Comparison of ENCODE assay signal across 22 mouse cellular contexts in genomic region chrX:145510675-145511074, GRCm38 (mm10). TPM values are rescaled to one million over a fixed set of nuclear protein-coding genes. Genes with fewer than 3 reads are reported as not detected.
DNase-seq lines count a peak whose midpoint lies in the region; ATAC-seq and TF ChIP-seq lines count a peak whose summit lies in the region.
"Had no signal": no experiment of that assay in that cellular context is flagged by ENCODE, and none has a peak within 500 bp of the region (broad histone marks: within the 10 kb centered on the region; RNA-seq: fewer than 3 reads in every experiment).

No protein-coding gene starts in this region.

- no peaks in the 10 kb centered on the region for H3K9me3 ChIP-seq in kidney, postnatal 0 days (replicated peaks; ENCODE audit: low read length)
- H3K9me3 ChIP-seq in limb, embryonic 12.5 days = no peaks in the 10 kb centered on the region
- H3K9me3 ChIP-seq: embryonic facial prominence, embryonic 15.5 days; forebrain, embryonic 10.5 days; heart, embryonic 13.5 days had no signal

- no peak overlapping the region for H3K4me2 ChIP-seq in kidney, postnatal 0 days (ENCODE audit: low read length)
- H3K4me2 ChIP-seq in limb, embryonic 12.5 days = 0 out of 2 replicates have a peak overlapping the region, but pooled peaks have one; percentile 8
- H3K4me2 ChIP-seq: embryonic facial prominence, embryonic 15.5 days; heart, embryonic 13.5 days had no signal

- no peaks in the 10 kb centered on the region; the same call in 1 of the 2 replicates for H3K4me1 ChIP-seq in kidney, adult 2 months (ENCODE audit: control insufficient read depth, insufficient read depth, low read length)
- H3K4me1 ChIP-seq in kidney, postnatal 0 days (replicated peaks; ENCODE audit: insufficient read depth, low read length) = no peaks in the 10 kb centered on the region
- H3K4me1 ChIP-seq in limb, embryonic 12.5 days (replicated peaks) = peaks cover 7% of the 10 kb centered on the region; the same call in 1 of the 2 replicates
- H3K4me1 ChIP-seq: embryonic facial prominence, embryonic 15.5 days; heart, embryonic 13.5 days had no signal

- no peak overlapping the region for H3K4me3 ChIP-seq in kidney, adult 2 months (ENCODE audit: insufficient read depth, low read depth, low read length)
- no peak overlapping the region for H3K4me3 ChIP-seq in kidney, postnatal 0 days (replicated peaks; ENCODE audit: low read depth, low read length)
- H3K4me3 ChIP-seq in limb, embryonic 12.5 days (replicated peaks) = no peak overlapping the region
- H3K4me3 ChIP-seq: embryonic facial prominence, embryonic 15.5 days; erythroblast, embryonic 14.5 days; forebrain, embryonic 10.5 days; heart, embryonic 13.5 days had no signal

- peak; percentile 49 for DNase-seq in kidney, adult 2 months
- DNase-seq in kidney, postnatal 4 days = no peak
- DNase-seq in Patski (ENCODE audit: low read depth, low spot score) = peak; percentile 51
- no peak for DNase-seq in kidney, postnatal 0 days (ENCODE audit: low spot score)
- no peak for DNase-seq in urinary bladder, adult 2 months (ENCODE audit: low spot score)
- no peak for DNase-seq in testis, postnatal 10 days (ENCODE audit: low spot score)
- no peak for DNase-seq in layer of hippocampus, adult 8-10 months (ENCODE audit: low spot score in 2 of 2)
- DNase-seq: adrenal gland, postnatal 25 days; cerebellum, adult 2 months; cerebellum, postnatal 10 days; embryo, embryonic 11 days; gastrocnemius, postnatal 36 days; heart, adult 11 months; heart, postnatal 36 days had no signal

- CTCF ChIA-PET in Patski (lab: Charles Lee) = no interaction called here

- 0 out of 2 replicates have a peak overlapping the region, but pooled peaks have one; percentile 38 for H3K27ac ChIP-seq in kidney, adult 2 months (ENCODE audit: insufficient read depth, low read depth, low read length)
- 0 out of 2 replicates have a peak overlapping the region, but pooled peaks have one; percentile 25 for H3K27ac ChIP-seq in kidney, postnatal 0 days
- peak overlapping the region; percentile 88 for H3K27ac ChIP-seq in limb, embryonic 12.5 days
- H3K27ac ChIP-seq: embryonic facial prominence, embryonic 15.5 days; forebrain, embryonic 10.5 days; heart, embryonic 13.5 days had no signal

- POLR2A ChIA-PET in Patski (lab: Charles Lee) = no interaction called here

- in situ Hi-C loops in Patski (cut with MboI; ENCODE audit: low pct_unique_long_range_greater_than_20kb) = loop anchor here (5.0 kb wide), 1 partner anchor 47 kb away; no protein-coding TSS in a partner anchor

- no peaks in the 10 kb centered on the region for H3K27me3 ChIP-seq in kidney, adult 2 months (replicated peaks; ENCODE audit: control insufficient read depth, insufficient read depth, low read length)
- H3K27me3 ChIP-seq in Patski = peaks cover 7% of the 10 kb centered on the region
- no peaks in the 10 kb centered on the region for H3K27me3 ChIP-seq in kidney, postnatal 0 days (ENCODE audit: insufficient read depth, low read length)
- H3K27me3 ChIP-seq in limb, embryonic 12.5 days = no peaks in the 10 kb centered on the region
- H3K27me3 ChIP-seq: embryonic facial prominence, embryonic 15.5 days; heart, embryonic 13.5 days had no signal

- no peak for TF ChIP-seq CTCF in kidney, adult 2 months (conservative IDR thresholded peaks at IDR 0.05; ENCODE audit: insufficient read depth, insufficient read length, low read depth, low read length)
- TF ChIP-seq CTCF in Patski (IDR thresholded peaks at IDR 0.05) = no peak
- TF ChIP-seq CTCF in kidney, postnatal 0 days (IDR thresholded peaks at IDR 0.05; ENCODE audit: low read depth) = no peak

- no peak for TF ChIP-seq POLR2A in kidney, adult 2 months (IDR thresholded peaks at IDR 0.05; ENCODE audit: low read depth, low read length)

- no peaks in the 10 kb centered on the region for H3K36me3 ChIP-seq in kidney, adult 2 months (ENCODE audit: control insufficient read depth, insufficient read depth, low read length)
- no peaks in the 10 kb centered on the region for H3K36me3 ChIP-seq in kidney, postnatal 0 days (ENCODE audit: insufficient read depth, low read length)
- no peaks in the 10 kb centered on the region for H3K36me3 ChIP-seq in limb, embryonic 12.5 days
- H3K36me3 ChIP-seq: embryonic facial prominence, embryonic 15.5 days; forebrain, embryonic 10.5 days; heart, embryonic 13.5 days had no signal

- 29% methylated on average over 3 of the region's 3 CpGs for WGBS in kidney, adult 2 months
- 36% methylated on average over 3 of the region's 3 CpGs for WGBS in kidney, postnatal 0 days
- 32% methylated on average over 3 of the region's 3 CpGs for WGBS in limb, embryonic 12.5 days

- peak; percentile 55 for ATAC-seq in Patski
- ATAC-seq in kidney, postnatal 0 days (replicated peaks; ENCODE audit: low FRiP score, low read depth) = no peak
- no peak for ATAC-seq in limb, embryonic 12.5 days (ENCODE audit: insufficient number of reproducible peaks, insufficient read depth, low FRiP score, low TSS enrichment, low read depth)
- ATAC-seq: activated CD4-positive, CD25-positive, alpha-beta regulatory T cell, adult 4 months; forebrain, embryonic 14.5 days had no signal

- H3K9ac ChIP-seq in kidney, postnatal 0 days (ENCODE audit: low read depth, low read length) = no peak overlapping the region
- no peak overlapping the region for H3K9ac ChIP-seq in limb, embryonic 12.5 days (replicated peaks)
- H3K9ac ChIP-seq: embryonic facial prominence, embryonic 15.5 days; heart, embryonic 13.5 days had no signal

RNA-seq across cellular contexts. Expression of gene Amot, which starts 5.7 kb away (rescaled TPM):
- polyA plus RNA-seq in kidney, adult 2 months (2012; rRNA removed) = 23.4 and 24.6 TPM in 2 replicates
- 114 TPM for polyA plus RNA-seq in Patski (2021)
- 16.2 and 16.3 TPM in 2 replicates for polyA plus RNA-seq in kidney, postnatal 0 days (2015; fragmentation: Nextera tagmentation; extraction: Ambion mirVana)
- 79.7 and 80.8 TPM in 2 replicates for polyA plus RNA-seq in limb, embryonic 12.5 days (2016; fragmentation: Nextera tagmentation; extraction: Ambion mirVana)
- polyA plus RNA-seq in urinary bladder, adult 2 months (2012; rRNA removed) = 2.3 and 3.5 TPM in 2 replicates
- total RNA-seq in layer of hippocampus, adult 8-10 months (2022) = 10 to 100 TPM; 24.1 to 31.8 (median 28.3) TPM
- total RNA-seq: MEL had no signal

Comparison
In these comparisons a context has a peak if more than half of its experiments do, and no peak if none do; other contexts are left out.
1. DNase-seq: peak in kidney, adult 2 months (single experiment) and Patski (single experiment); none in kidney, postnatal 4 days (0 of 2), kidney, postnatal 0 days (single experiment), urinary bladder, adult 2 months (single experiment), testis, postnatal 10 days (single experiment) and layer of hippocampus, adult 8-10 months (0 of 2).
2. H3K27ac ChIP-seq: peak in every context shown above with its lines; median percentile 88 in limb, embryonic 12.5 days; 38 in kidney, adult 2 months; 25 in kidney, postnatal 0 days.